Mouse (Mus musculus) stomach, postnatal 0 days (tissue): ENCODE measurements around the gene Eif4g1. TPM values are rescaled to one million over a fixed set of nuclear protein-coding genes. Genes with fewer than 3 reads are reported as not detected.

Source experiments
- ATAC-seq: fragments of 200-750 bp; cut with Nextera tagmentation; 2 replicates; pipeline ENCODE4 v1.8.0; 2017; ENCODE audit not compliant: low FRiP score, low TSS enrichment
- DNase-seq: peaks from one replicate; pipeline ENCODE4 v3.0.0-alpha.2; 2016; ENCODE audit warnings: low spot score
- H3K27ac ChIP-seq: fragments of 300-500 bp; sonication (generic); replicated peaks from 2 replicates; pipeline ENCODE4 v1.5.1; 2014; ENCODE audit warnings: mild to moderate bottlenecking, control low read depth
- H3K27me3 ChIP-seq: fragments of 300-500 bp; sonication (generic); 2 replicates; pipeline ENCODE4 v1.6.1; 2014; ENCODE audit warnings: low read length; ENCODE audit not compliant: control insufficient read depth, insufficient read depth
- H3K36me3 ChIP-seq: fragments of 300-500 bp; sonication (generic); 2 replicates; pipeline ENCODE4 v1.6.1; 2014; ENCODE audit warnings: low read length, mixed read lengths; ENCODE audit not compliant: control insufficient read depth, insufficient read depth
- H3K4me1 ChIP-seq: fragments of 300-500 bp; sonication (generic); replicated peaks from 2 replicates; pipeline ENCODE4 v1.6.1; 2014; ENCODE audit warnings: antibody characterized with exemption; ENCODE audit not compliant: control insufficient read depth, insufficient read depth
- H3K4me2 ChIP-seq: fragments of 300-500 bp; sonication (generic); replicated peaks from 2 replicates; pipeline ENCODE4 v1.6.1; 2014; ENCODE audit warnings: low read depth, mild to moderate bottlenecking, control low read depth, moderate library complexity
- H3K4me3 ChIP-seq: fragments of 300-500 bp; sonication (generic); 2 replicates; pipeline ENCODE4 v1.5.1; 2014; ENCODE audit warnings: low read depth, low read length, control low read depth
- H3K9ac ChIP-seq: fragments of 300-500 bp; sonication (generic); 2 replicates; pipeline ENCODE4 v1.6.1; 2014; ENCODE audit warnings: mild to moderate bottlenecking, low read length, control low read depth, mixed read lengths
- H3K9me3 ChIP-seq: fragments of 300-500 bp; sonication (generic); 2 replicates; pipeline ENCODE4 v1.6.1; 2016; ENCODE audit warnings: low read length; ENCODE audit not compliant: control insufficient read depth
- CTCF ChIP-seq: IDR thresholded peaks from 2 replicates; pipeline ENCODE4 v1.5.1; 2016; ENCODE audit warnings: antibody characterized with exemption, low read depth, mild to moderate bottlenecking, moderate library complexity
- EP300 ChIP-seq: optimal IDR thresholded peaks from 2 replicates; pipeline ENCODE3; 2016; ENCODE audit warnings: antibody characterized with exemption
- WGBS: fragments of 180-500 bp; shearing (Covaris S2); extraction: QIAGEN DNeasy Blood & Tissue Kit; methylation state at CpG from one replicate; pipeline ENCODE4 v1.1.7; 2014; 5-methylcytosine and 5-hydroxymethylcytosine counted together
- polyA plus RNA-seq: library from polyadenylated mRNA; unstranded; fragments of >200 nt; fragmentation: Nextera tagmentation; extraction: Ambion mirVana; gene quantifications from 2 replicates; pipeline ENCODE4 v1.2.1, GENCODE M21; 2015

Eif4g1 gene
- polyA plus RNA-seq, 1 experiment from 2014 or later, result 86.1 TPM

GRCm38 (mm10) chr16:20638367-20638766 is 29.7 kb upstream of the Eif4g1 start:
- ATAC-seq (no peak), DNase-seq (no peak)
- TF ChIP-seq CTCF (no peak), EP300 (no peak)
- H3K4me1 ChIP-seq, result no peaks in the 10 kb centered on the region
- no peaks in the 10 kb centered on the region for H3K27me3 ChIP-seq
- H3K4me2 ChIP-seq, result no peak overlapping the region
- no peaks in the 10 kb centered on the region for H3K9me3 ChIP-seq
- no peaks in the 10 kb centered on the region for H3K36me3 ChIP-seq
- WGBS, result 79% methylated on average over 8 of the region's 8 CpGs
- H3K9ac ChIP-seq, result no peak overlapping the region
- no peak overlapping the region for H3K27ac ChIP-seq
- no peak overlapping the region for H3K4me3 ChIP-seq

- H3K9ac ChIP-seq, result no peak overlapping the region
- no peaks in the 10 kb centered on the region for H3K27me3 ChIP-seq
- H3K4me3 ChIP-seq, result no peak overlapping the region
- H3K4me2 ChIP-seq, result no peak overlapping the region
- no peaks in the 10 kb centered on the region for H3K4me1 ChIP-seq
- no peaks in the 10 kb centered on the region for H3K36me3 ChIP-seq
- ATAC-seq, result 0 out of 2 replicates have a peak, but pooled peaks have one; percentile 31
- TF ChIP-seq CTCF (peak; percentile 90), EP300 (no peak)
- peak; percentile 73 for DNase-seq
- no peaks in the 10 kb centered on the region for H3K9me3 ChIP-seq
- WGBS, result under 1% methylated on average over 8 of the region's 8 CpGs
- H3K27ac ChIP-seq, result no peak overlapping the region
Observed at GRCm38 (mm10) chr16:20642161-20642560, 26.0 kb upstream of the Eif4g1 start.

DNA sequence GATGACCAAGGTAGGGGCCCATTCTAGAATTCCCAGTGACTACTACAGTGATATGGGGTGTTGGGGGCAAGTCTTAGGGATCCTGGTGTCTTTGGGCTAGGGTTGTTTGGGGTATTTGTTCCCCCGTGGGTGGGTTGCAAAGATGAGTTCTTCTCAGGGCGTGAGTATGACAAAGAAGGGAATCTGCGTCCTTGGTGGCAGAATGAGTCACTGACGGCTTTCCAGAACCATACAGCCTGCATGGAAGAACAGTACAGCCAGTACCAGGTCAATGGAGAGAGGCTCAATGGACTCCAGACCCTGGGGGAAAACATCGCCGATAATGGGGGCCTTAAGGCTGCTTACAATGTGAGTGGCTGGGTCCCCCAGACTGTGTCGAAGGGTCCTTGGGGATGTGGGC is 24.2 kb upstream of the Eif4g1 start:
- Histone ChIP-seq H3K27ac (no peak overlapping the region), H3K36me3 (no peaks in the 10 kb centered on the region), H3K27me3 (no peaks in the 10 kb centered on the region), H3K9me3 (no peaks in the 10 kb centered on the region), H3K9ac (no peak overlapping the region), H3K4me1 (no peaks in the 10 kb centered on the region), H3K4me2 (no peak overlapping the region), H3K4me3 (no peak overlapping the region)
- 82% methylated on average over 7 of the region's 7 CpGs for WGBS
- ATAC-seq (no peak), DNase-seq (no peak)
- TF ChIP-seq CTCF (no peak), EP300 (no peak)

DNA sequence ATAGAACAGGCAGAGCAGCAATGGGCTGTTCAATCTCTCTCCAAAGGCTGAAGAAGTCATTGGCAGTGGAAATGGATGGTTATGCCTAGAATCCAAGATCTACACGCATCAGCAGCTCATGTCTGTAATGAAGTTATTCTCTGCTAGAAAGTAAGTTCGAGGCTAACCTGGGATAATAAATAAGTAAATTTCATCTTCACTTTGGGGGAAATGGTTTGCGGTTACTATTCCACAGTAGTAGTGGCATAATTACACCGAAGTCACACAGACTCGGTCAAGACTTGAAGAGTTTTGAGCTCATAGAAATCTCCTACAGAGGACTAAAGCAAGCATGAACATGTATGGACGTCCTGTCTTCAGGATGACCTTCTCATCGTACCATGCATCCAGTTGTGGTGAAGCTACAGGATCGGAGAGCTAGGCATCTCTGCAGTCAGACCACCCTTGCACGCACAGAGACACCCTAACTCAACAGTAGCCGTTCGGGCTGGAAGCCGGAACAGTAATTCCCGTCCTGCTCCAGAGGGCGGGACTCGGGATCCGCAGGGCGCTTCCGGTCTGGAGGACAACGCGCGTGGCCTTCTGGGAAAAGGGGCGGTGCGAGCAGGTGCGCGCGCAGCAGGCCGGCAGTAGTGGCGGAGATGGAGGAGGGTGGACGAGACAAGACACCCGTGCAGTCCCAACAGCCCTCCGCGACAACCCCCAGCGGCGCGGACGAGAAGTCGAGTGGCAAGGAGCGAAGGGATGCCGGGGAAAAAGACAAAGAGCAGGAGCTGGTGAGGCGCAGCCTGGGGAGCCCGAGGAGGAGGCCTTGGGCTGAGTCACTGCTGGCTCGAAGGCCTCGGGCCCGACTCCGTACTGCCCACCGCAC is 16.8 kb upstream of the Eif4g1 start, which contains the start of gene Psmd2:
Psmd2 (plus strand) TSS at position 577 of the 871 bp plus-strand sequence.
- peak; percentile 97 for DNase-seq
- peak within 1 kb of the TSS; percentile 88 for H3K4me3 ChIP-seq
- H3K4me2 ChIP-seq, result peak within 1 kb of the TSS; percentile 82
- no peaks in the 10 kb centered on the region for H3K27me3 ChIP-seq
- 2% methylated on average over 42 of the region's 46 CpGs for WGBS
- H3K36me3 ChIP-seq, result peaks cover 7% of the 10 kb centered on the region
- H3K9me3 ChIP-seq, result no peaks in the 10 kb centered on the region
- no peak for TF ChIP-seq EP300
- peak; percentile 26 for TF ChIP-seq CTCF
- H3K9ac ChIP-seq, result peak within 1 kb of the TSS; percentile 93
- no peaks in the 10 kb centered on the region for H3K4me1 ChIP-seq
- H3K27ac ChIP-seq, result peak within 1 kb of the TSS; percentile 80
- peak; percentile 96 for ATAC-seq

DNA sequence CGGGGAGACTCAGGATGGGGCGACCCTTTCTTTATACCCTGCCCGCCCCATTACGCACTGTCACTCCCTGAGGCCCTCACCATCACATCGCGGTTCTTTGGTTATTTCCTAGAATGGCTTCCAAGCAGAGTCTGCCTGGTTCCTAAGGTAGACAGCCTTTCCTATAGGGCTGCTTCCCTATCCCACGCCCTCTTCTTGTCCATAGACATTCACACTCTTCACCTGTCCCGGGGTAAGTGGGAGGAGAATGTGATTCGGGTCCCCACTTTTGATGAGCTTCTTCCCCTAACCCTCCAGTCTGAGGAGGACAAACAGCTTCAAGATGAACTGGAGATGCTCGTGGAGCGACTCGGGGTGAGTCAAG is 16.2 kb upstream of the Eif4g1 start:
- Histone ChIP-seq H3K27me3 (no peaks in the 10 kb centered on the region), H3K4me1 (no peaks in the 10 kb centered on the region), H3K27ac (peak overlapping the region; percentile 40; the same call in 1 of the 2 replicates), H3K9me3 (no peaks in the 10 kb centered on the region), H3K36me3 (peaks cover 14% of the 10 kb centered on the region), H3K4me2 (peak overlapping the region; percentile 82), H3K4me3 (peak overlapping the region; percentile 88), H3K9ac (peak overlapping the region; percentile 93)
- no peak for DNase-seq
- WGBS, result 5% methylated on average over 12 of the region's 12 CpGs
- ATAC-seq, result peak; percentile 59
- TF ChIP-seq CTCF (no peak), EP300 (no peak)

- TF ChIP-seq CTCF, result peak; percentile 18; the same call in 1 of the 2 replicates
- no peak for TF ChIP-seq EP300
- ATAC-seq (no peak), DNase-seq (no peak)
- Histone ChIP-seq H3K4me3 (no peak overlapping the region), H3K4me2 (no peak overlapping the region), H3K4me1 (no peaks in the 10 kb centered on the region), H3K9me3 (no peaks in the 10 kb centered on the region), H3K36me3 (peaks cover 20% of the 10 kb centered on the region), H3K27me3 (no peaks in the 10 kb centered on the region), H3K9ac (no peak overlapping the region), H3K27ac (no peak overlapping the region)
- 62% methylated on average over 2 of the region's 2 CpGs for WGBS
Observed at GRCm38 (mm10) chr16:20653315-20653714, 14.8 kb upstream of the Eif4g1 start.
